Mouse (Mus musculus) cerebral cortex, adult 2 months (tissue): ENCODE results near the gene Atp1a2.

Source experiments
- WGBS: fragments of 180-500 bp; shearing (Covaris S2); methylation state at CpG from one replicate; pipeline ENCODE4 v1.1.7; 2018; 5-methylcytosine and 5-hydroxymethylcytosine counted together

Gene Atp1a2

GRCm38 (mm10) chr1:172305153-172305552 is 7.3 kb upstream of the Atp1a2 start:
- WGBS: 88% methylated on average over 2 of the region's 2 CpGs

GRCm38 (mm10) chr1:172304443-172304842 is 6.6 kb upstream of the Atp1a2 start:
- WGBS: 53% methylated on average over 6 of the region's 6 CpGs

- 54% methylated on average over 6 of the region's 6 CpGs for WGBS
These were observed 5.0 kb upstream of the Atp1a2 start for GRCm38 (mm10) chr1:172302851-172303250.

GRCm38 (mm10) chr1:172302311-172302710 is 4.4 kb upstream of the Atp1a2 start:
- 69% methylated on average over 3 of the region's 3 CpGs for WGBS

GRCm38 (mm10) chr1:172301180-172301579 is 3.3 kb upstream of the Atp1a2 start:
- WGBS: 27% methylated on average over 12 of the region's 12 CpGs

- 51% methylated on average over 5 of the region's 5 CpGs for WGBS
These were observed 2.4 kb upstream of the Atp1a2 start for GRCm38 (mm10) chr1:172300247-172300646.

GRCm38 (mm10) chr1:172299528-172299927 is 1.7 kb upstream of the Atp1a2 start:
- WGBS: 35% methylated on average over 7 of the region's 7 CpGs

- WGBS: 44% methylated on average over 6 of the region's 6 CpGs
These were observed 901 bp downstream of the Atp1a2 start for GRCm38 (mm10) chr1:172296816-172297510.

- 58% methylated on average over 4 of the region's 4 CpGs for WGBS
These were observed 2.1 kb downstream of the Atp1a2 start for GRCm38 (mm10) chr1:172295751-172296197.

- WGBS: 52% methylated on average over 11 of the region's 11 CpGs
These were observed 4.4 kb downstream of the Atp1a2 start for GRCm38 (mm10) chr1:172293449-172293848.

GRCm38 (mm10) chr1:172292880-172293279 is 5.0 kb downstream of the Atp1a2 start:
- WGBS: 34% methylated on average over 2 of the region's 2 CpGs

- 78% methylated on average over 3 of the region's 3 CpGs for WGBS
These were observed 8.3 kb downstream of the Atp1a2 start for GRCm38 (mm10) chr1:172289617-172289946.

- WGBS: 88% methylated on average over 11 of the region's 11 CpGs
These were observed 8.8 kb downstream of the Atp1a2 start for GRCm38 (mm10) chr1:172288900-172289616.

- 65% methylated on average over 5 of the region's 5 CpGs for WGBS
These were observed 11.1 kb downstream of the Atp1a2 start for GRCm38 (mm10) chr1:172286740-172287139.

- WGBS: 89% methylated on average over 14 of the region's 14 CpGs
These were observed 13.6 kb downstream of the Atp1a2 start for GRCm38 (mm10) chr1:172284221-172284620.

- 79% methylated on average over 6 of the region's 6 CpGs for WGBS
These were observed 14.8 kb downstream of the Atp1a2 start for GRCm38 (mm10) chr1:172283073-172283472.

GRCm38 (mm10) chr1:172281522-172282254 is 16.2 kb downstream of the Atp1a2 start:
- 43% methylated on average over 10 of the region's 10 CpGs for WGBS

GRCm38 (mm10) chr1:172279768-172280509 is 17.9 kb downstream of the Atp1a2 start:
- WGBS: 59% methylated on average over 16 of the region's 16 CpGs

- 84% methylated on average over 13 of the region's 13 CpGs for WGBS
These were observed 19.5 kb downstream of the Atp1a2 start for GRCm38 (mm10) chr1:172278328-172278727.

GRCm38 (mm10) chr1:172277172-172277571 is 20.7 kb downstream of the Atp1a2 start:
- 82% methylated on average over 3 of the region's 3 CpGs for WGBS

GRCm38 (mm10) chr1:172274547-172274946 is 23.3 kb downstream of the Atp1a2 start:
- WGBS: 84% methylated on average over 5 of the region's 5 CpGs

- 80% methylated on average over 5 of the region's 5 CpGs for WGBS
These were observed 23.7 kb downstream of the Atp1a2 start for GRCm38 (mm10) chr1:172274116-172274515.
